Mouse (Mus musculus): ENCODE measurements around the gene Myo6. TPM values are rescaled to one million over a fixed set of nuclear protein-coding genes. Genes with fewer than 3 reads are reported as not detected.

The Myo6 gene
- total and polyA plus RNA-seq, 3 experiments: 6.0 to 39.5 (median 11.0) TPM

DNA sequence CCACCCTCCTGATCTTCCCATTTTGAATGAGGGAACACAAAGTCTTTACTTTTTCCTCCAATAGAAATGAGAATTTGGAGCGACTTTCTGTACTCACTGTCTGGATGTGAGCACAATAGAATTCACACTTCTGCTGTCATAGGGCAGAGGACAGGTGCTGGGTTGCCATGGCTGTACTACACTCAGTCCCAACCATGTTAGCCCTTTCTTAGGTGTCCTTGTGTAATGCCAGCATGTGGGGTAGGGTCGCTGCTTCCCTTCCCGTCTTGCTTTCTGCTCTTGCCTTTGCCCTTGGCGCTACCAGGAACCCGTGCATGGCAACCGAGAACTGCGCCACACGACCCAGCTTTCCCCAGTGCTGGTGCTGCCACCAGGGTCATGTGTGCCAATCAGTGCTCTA lies 21.9 kb downstream of the Myo6 start:
- no peaks in the 10 kb centered on the region for H3K36me3 ChIP-seq (replicated peaks in 1 of 2; ENCODE audit: control insufficient read depth in 1 of 2, insufficient read depth in 1 of 2, low read length in 1 of 2)
- no peak overlapping the region for H3K4me2 ChIP-seq (ENCODE audit: insufficient read depth, low read depth, poor library complexity, severe bottlenecking)
- in situ Hi-C loops (cut with MboI; ENCODE audit: low pct_ligation_motif_present, low pct_unique_long_range_greater_than_20kb, low sequenced_read_pairs) (no loop called here), dilution Hi-C loops (cut with MboI; ENCODE audit: extremely low pct_ligation_motif_present, extremely low pct_unique_long_range_greater_than_20kb, low sequenced_read_pairs) (no loop called here)
- no peak for DNase-seq (ENCODE audit: extremely low read depth)
- no peaks in the 10 kb centered on the region; a peak in 1 of 4 replicates for H3K4me1 ChIP-seq (ENCODE audit: control insufficient read depth in 1 of 2, insufficient read depth in 2 of 2)
- H3K4me3 ChIP-seq (replicated peaks in 1 of 3; ENCODE audit: low read depth in 2 of 3, low read length in 2 of 3, poor library complexity in 1 of 3): no peak overlapping the region
- H3K9ac ChIP-seq (ENCODE audit: insufficient read depth, low read depth): no peak overlapping the region
- no peaks in the 10 kb centered on the region for H3K9me3 ChIP-seq (replicated peaks; ENCODE audit: low read length)
- TF ChIP-seq SIN3A (IDR thresholded peaks at IDR 0.05; ENCODE audit: low read length): no peak
- TF ChIP-seq BHLHE40 (IDR thresholded peaks at IDR 0.05; ENCODE audit: low read depth, low read length): no peak
- no peak for TF ChIP-seq JUND (conservative IDR thresholded peaks at IDR 0.05; ENCODE audit: low read depth, low read length)
- TF ChIP-seq PAX5 (IDR thresholded peaks at IDR 0.05; ENCODE audit: low read length): no peak
- no peak for TF ChIP-seq CHD1 (IDR thresholded peaks at IDR 0.05; ENCODE audit: low read depth, low read length)
- no peak for TF ChIP-seq POLR2AphosphoS2 (IDR thresholded peaks at IDR 0.05; ENCODE audit: low read depth, low read length)
- no peak for TF ChIP-seq MAX (IDR thresholded peaks at IDR 0.05; ENCODE audit: low read length)
- TF ChIP-seq ELF1 (IDR thresholded peaks at IDR 0.05; ENCODE audit: low read depth, low read length): no peak
- no peak for TF ChIP-seq RCOR1 (conservative IDR thresholded peaks at IDR 0.05; ENCODE audit: low read depth, low read length)
- TF ChIP-seq MYC (IDR thresholded peaks at IDR 0.05; ENCODE audit: low read depth, low read length): no peak
- no peak for TF ChIP-seq ZMIZ1 (IDR thresholded peaks at IDR 0.05; ENCODE audit: low read depth, low read length)
- H3K27ac ChIP-seq (ENCODE audit: insufficient read depth, low read depth): no peak overlapping the region
- no peaks in the 10 kb centered on the region for H3K79me2 ChIP-seq (replicated peaks; ENCODE audit: control insufficient read depth, extremely low read depth, insufficient read depth, poor library complexity, severe bottlenecking)
- no peaks in the 10 kb centered on the region for H3K27me3 ChIP-seq (replicated peaks)

DNA sequence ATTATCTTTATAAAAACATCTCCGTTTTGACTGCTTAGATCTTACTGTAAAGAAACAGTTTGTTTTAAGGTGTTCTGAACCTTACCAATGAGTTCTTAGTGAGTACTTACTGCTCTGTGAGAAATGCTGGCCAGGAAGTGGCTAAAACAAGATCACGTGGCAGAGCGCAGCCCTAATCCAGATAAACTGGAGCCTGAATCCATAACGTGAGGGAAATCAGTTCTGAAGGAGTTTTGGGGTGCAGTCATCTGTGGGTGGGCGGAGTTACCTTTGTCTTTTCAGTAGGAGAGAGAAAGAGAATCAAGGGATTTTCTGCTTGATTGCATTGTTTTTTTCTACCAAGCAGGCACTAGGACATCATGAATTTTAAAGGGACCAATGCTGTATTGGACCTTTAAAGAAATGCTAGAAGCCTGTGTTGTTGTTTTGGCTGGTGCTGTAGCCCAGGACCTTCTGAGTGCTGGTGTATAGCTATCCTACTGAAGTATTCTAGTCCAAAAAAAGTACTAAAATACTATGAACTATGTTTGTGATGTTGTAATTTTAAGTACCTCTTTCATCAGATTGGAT lies 23.6 kb downstream of the Myo6 start:
- H3K9ac ChIP-seq (ENCODE audit: insufficient read depth, low read depth): no peak overlapping the region
- no peak overlapping the region for H3K4me3 ChIP-seq (replicated peaks in 1 of 3; ENCODE audit: low read depth in 2 of 3, low read length in 2 of 3, poor library complexity in 1 of 3)
- no peak for TF ChIP-seq POLR2A (IDR thresholded peaks at IDR 0.05; ENCODE audit: low read depth, low read length)
- dilution Hi-C loops (cut with MboI; ENCODE audit: extremely low pct_ligation_motif_present, extremely low pct_unique_long_range_greater_than_20kb, low sequenced_read_pairs): no loop called here
- no peak for DNase-seq (ENCODE audit: extremely low read depth)
- in situ Hi-C loops (cut with MboI; ENCODE audit: low pct_ligation_motif_present, low pct_unique_long_range_greater_than_20kb, low sequenced_read_pairs): no loop called here
- no peak overlapping the region for H3K4me2 ChIP-seq (ENCODE audit: insufficient read depth, low read depth, poor library complexity, severe bottlenecking)
- no peaks in the 10 kb centered on the region; a peak in 1 of 4 replicates for H3K4me1 ChIP-seq (ENCODE audit: control insufficient read depth in 1 of 2, insufficient read depth in 2 of 2)
- no peaks in the 10 kb centered on the region for H3K79me2 ChIP-seq (replicated peaks; ENCODE audit: control insufficient read depth, extremely low read depth, insufficient read depth, poor library complexity, severe bottlenecking)
- no peak overlapping the region for H3K27ac ChIP-seq (ENCODE audit: insufficient read depth, low read depth)
- H3K27me3 ChIP-seq (replicated peaks): no peaks in the 10 kb centered on the region
- no peaks in the 10 kb centered on the region for H3K9me3 ChIP-seq (replicated peaks; ENCODE audit: low read length)
- H3K36me3 ChIP-seq (replicated peaks in 1 of 2; ENCODE audit: control insufficient read depth in 1 of 2, insufficient read depth in 1 of 2, low read length in 1 of 2): no peaks in the 10 kb centered on the region

DNA sequence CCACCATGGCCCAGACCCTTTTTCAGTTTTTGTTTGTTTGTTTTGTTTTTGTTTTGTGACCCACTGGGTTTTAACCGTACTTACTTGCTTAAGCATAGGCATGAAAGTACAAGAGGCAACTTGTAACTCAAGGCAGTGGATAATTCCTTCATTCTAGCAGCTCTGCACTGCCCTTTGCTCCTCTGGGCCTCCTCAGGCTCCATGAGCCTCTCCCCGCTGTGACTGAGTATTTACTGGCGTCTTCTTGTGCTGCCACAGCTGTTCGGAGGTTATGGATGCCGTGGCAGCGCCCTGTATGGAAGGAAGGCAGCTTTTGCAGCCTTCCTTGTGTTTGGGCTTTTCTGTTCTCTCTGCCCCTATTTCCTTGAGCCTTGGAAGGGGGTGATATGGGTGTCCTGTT lies 26.4 kb downstream of the Myo6 start:
- no peaks in the 10 kb centered on the region for H3K36me3 ChIP-seq (replicated peaks in 1 of 2; ENCODE audit: control insufficient read depth in 1 of 2, insufficient read depth in 1 of 2, low read length in 1 of 2)
- H3K4me1 ChIP-seq (ENCODE audit: control insufficient read depth in 1 of 2, insufficient read depth in 2 of 2): no peaks in the 10 kb centered on the region; a peak in 1 of 4 replicates
- no peaks in the 10 kb centered on the region for H3K79me2 ChIP-seq (replicated peaks; ENCODE audit: control insufficient read depth, extremely low read depth, insufficient read depth, poor library complexity, severe bottlenecking)
- dilution Hi-C loops (cut with MboI; ENCODE audit: extremely low pct_ligation_motif_present, extremely low pct_unique_long_range_greater_than_20kb, low sequenced_read_pairs) (no loop called here), in situ Hi-C loops (cut with MboI; ENCODE audit: low pct_ligation_motif_present, low pct_unique_long_range_greater_than_20kb, low sequenced_read_pairs) (no loop called here)
- TF ChIP-seq SMC3 (IDR thresholded peaks at IDR 0.05; ENCODE audit: low read depth, low read length) (no peak), RAD21 (IDR thresholded peaks at IDR 0.05; ENCODE audit: low read depth, low read length) (no peak), ZMIZ1 (IDR thresholded peaks at IDR 0.05; ENCODE audit: low read depth, low read length) (no peak), POLR2AphosphoS2 (IDR thresholded peaks at IDR 0.05; ENCODE audit: low read depth, low read length) (no peak), E2F4 (IDR thresholded peaks at IDR 0.05; ENCODE audit: insufficient replicate concordance, low read depth, low read length) (no peak), HCFC1 (IDR thresholded peaks at IDR 0.05; ENCODE audit: low read depth, low read length) (no peak), ELF1 (IDR thresholded peaks at IDR 0.05; ENCODE audit: low read depth, low read length) (no peak), GABPA (IDR thresholded peaks at IDR 0.05; ENCODE audit: insufficient replicate concordance, low read depth, low read length) (no peak), TCF12 (IDR thresholded peaks at IDR 0.05; ENCODE audit: low read depth, low read length) (no peak), BHLHE40 (IDR thresholded peaks at IDR 0.05; ENCODE audit: low read depth, low read length) (no peak), MAZ (IDR thresholded peaks at IDR 0.05; ENCODE audit: low read depth, low read length) (no peak), MEF2A (IDR thresholded peaks at IDR 0.05; ENCODE audit: borderline replicate concordance, low read depth, low read length) (no peak), MXI1 (IDR thresholded peaks at IDR 0.05; ENCODE audit: low read depth, low read length) (no peak), USF1 (IDR thresholded peaks at IDR 0.05; ENCODE audit: low read depth, low read length) (no peak)
- H3K9me3 ChIP-seq (replicated peaks; ENCODE audit: low read length): no peaks in the 10 kb centered on the region
- no peak overlapping the region for H3K9ac ChIP-seq (ENCODE audit: insufficient read depth, low read depth)
- H3K4me2 ChIP-seq (ENCODE audit: insufficient read depth, low read depth, poor library complexity, severe bottlenecking): no peak overlapping the region
- no peak overlapping the region for H3K4me3 ChIP-seq (replicated peaks in 1 of 3; ENCODE audit: low read depth in 2 of 3, low read length in 2 of 3, poor library complexity in 1 of 3)
- H3K27ac ChIP-seq (ENCODE audit: insufficient read depth, low read depth): no peak overlapping the region
- DNase-seq (ENCODE audit: extremely low read depth): no peak
- H3K27me3 ChIP-seq (replicated peaks): no peaks in the 10 kb centered on the region

Data from CH12.LX (cell line).